Mouse (Mus musculus): ENCODE results near the gene Tmcc3.

- TF ChIP-seq HCFC1 (IDR thresholded peaks at IDR 0.05; ENCODE audit: borderline replicate concordance, insufficient read depth, low read length) (no peak), MAFK (IDR thresholded peaks at IDR 0.05; ENCODE audit: insufficient read depth, low read depth, low read length) (no peak), ZNF384 (IDR thresholded peaks at IDR 0.05; ENCODE audit: low read depth, low read length) (no peak), CHD2 (IDR thresholded peaks at IDR 0.05; ENCODE audit: low read depth, low read length) (no peak)
Observed at GRCm38 (mm10) chr10:94584851-94585359, 273.2 kb downstream of the Tmcc3 start.
